Mouse (Mus musculus) kidney, postnatal 0 days (tissue): ENCODE measurements around the gene Adgrb3. TPM values are rescaled to one million over a fixed set of nuclear protein-coding genes. Genes with fewer than 3 reads are reported as not detected.

Source experiments
- ATAC-seq: fragments of 200-750 bp; cut with Nextera tagmentation; replicated peaks from 2 replicates; pipeline ENCODE4 v1.8.0; 2017; ENCODE audit warnings: low read depth, moderate number of reproducible peaks, moderate TSS enrichment, moderate library complexity; ENCODE audit not compliant: low FRiP score
- DNase-seq: peaks from one replicate; pipeline ENCODE4 v3.0.0-alpha.2; 2016; ENCODE audit warnings: low spot score
- H3K27ac ChIP-seq: fragments of 300-500 bp; sonication (generic); 2 replicates; pipeline ENCODE4 v1.5.1; 2014; ENCODE audit warnings: mild to moderate bottlenecking
- H3K27me3 ChIP-seq: fragments of 300-500 bp; sonication (generic); 2 replicates; pipeline ENCODE4 v1.6.1; 2014; ENCODE audit warnings: low read length, mixed read lengths; ENCODE audit not compliant: insufficient read depth
- H3K36me3 ChIP-seq: fragments of 300-500 bp; sonication (generic); 2 replicates; pipeline ENCODE4 v1.6.1; 2014; ENCODE audit warnings: low read length, mixed read lengths; ENCODE audit not compliant: insufficient read depth
- H3K4me1 ChIP-seq: fragments of 300-500 bp; sonication (generic); replicated peaks from 2 replicates; pipeline ENCODE4 v1.6.1; 2014; ENCODE audit warnings: antibody characterized with exemption, low read length, mixed read lengths; ENCODE audit not compliant: insufficient read depth
- H3K4me2 ChIP-seq: fragments of 300-500 bp; sonication (generic); 2 replicates; pipeline ENCODE4 v1.6.1; 2014; ENCODE audit warnings: mild to moderate bottlenecking, low read length, moderate library complexity, mixed read lengths
- H3K4me3 ChIP-seq: fragments of 300-500 bp; sonication (generic); replicated peaks from 2 replicates; pipeline ENCODE4 v1.5.1; 2014; ENCODE audit warnings: low read depth, low read length
- H3K9ac ChIP-seq: fragments of 300-500 bp; sonication (generic); 2 replicates; pipeline ENCODE4 v1.6.1; 2014; ENCODE audit warnings: low read depth, low read length
- H3K9me3 ChIP-seq: fragments of 300-500 bp; sonication (generic); replicated peaks from 2 replicates; pipeline ENCODE4 v1.6.1; 2016; ENCODE audit warnings: low read length, inconsistent platforms, mixed read lengths
- CTCF ChIP-seq: IDR thresholded peaks from 2 replicates; pipeline ENCODE4 v1.5.1; 2016; ENCODE audit warnings: antibody characterized with exemption, low read depth, mild to moderate bottlenecking, moderate library complexity
- WGBS: fragments of 180-500 bp; shearing (Covaris S2); extraction: QIAGEN DNeasy Blood & Tissue Kit; methylation state at CpG from one replicate; pipeline ENCODE4 v1.1.7; 2014; 5-methylcytosine and 5-hydroxymethylcytosine counted together
- polyA plus RNA-seq: library from polyadenylated mRNA; unstranded; fragments of >200 nt; fragmentation: Nextera tagmentation; extraction: Ambion mirVana; gene quantifications from 2 replicates; pipeline ENCODE4 v1.2.1, GENCODE M21; 2015

The Adgrb3 gene
- polyA plus RNA-seq, 1 experiment from 2014 or later: 0.26 TPM

DNA sequence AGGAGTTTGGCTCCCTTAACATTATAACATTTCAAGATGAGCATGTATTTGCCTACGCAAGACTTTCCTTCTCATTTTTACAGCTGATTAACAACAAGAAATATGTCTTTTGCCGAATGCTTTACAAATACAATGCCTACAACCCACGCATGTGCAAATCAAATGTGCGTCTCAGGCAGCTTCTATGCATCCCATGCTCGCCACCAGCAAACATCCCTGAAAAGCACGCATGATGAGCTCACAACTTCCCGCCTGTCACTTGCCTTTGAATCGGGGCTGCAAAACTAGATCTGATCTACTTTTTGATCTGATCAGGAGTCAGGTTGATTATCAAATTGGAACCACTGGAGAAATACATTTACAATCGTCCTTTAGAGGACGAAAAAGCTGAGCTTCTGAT, 5.5 kb downstream of the Adgrb3 start:
- ATAC-seq: no peak
- H3K36me3 ChIP-seq: no peaks in the 10 kb centered on the region
- H3K9me3 ChIP-seq: no peaks in the 10 kb centered on the region
- H3K27me3 ChIP-seq: peaks cover 6% of the 10 kb centered on the region; the same call in 1 of the 2 replicates
- WGBS: 72% methylated on average over 10 of the region's 10 CpGs
- no peak overlapping the region for H3K9ac ChIP-seq
- TF ChIP-seq CTCF: no peak
- H3K4me3 ChIP-seq: no peak overlapping the region
- H3K27ac ChIP-seq: no peak overlapping the region
- H3K4me1 ChIP-seq: no peaks in the 10 kb centered on the region
- no peak overlapping the region for H3K4me2 ChIP-seq
- no peak for DNase-seq

DNA sequence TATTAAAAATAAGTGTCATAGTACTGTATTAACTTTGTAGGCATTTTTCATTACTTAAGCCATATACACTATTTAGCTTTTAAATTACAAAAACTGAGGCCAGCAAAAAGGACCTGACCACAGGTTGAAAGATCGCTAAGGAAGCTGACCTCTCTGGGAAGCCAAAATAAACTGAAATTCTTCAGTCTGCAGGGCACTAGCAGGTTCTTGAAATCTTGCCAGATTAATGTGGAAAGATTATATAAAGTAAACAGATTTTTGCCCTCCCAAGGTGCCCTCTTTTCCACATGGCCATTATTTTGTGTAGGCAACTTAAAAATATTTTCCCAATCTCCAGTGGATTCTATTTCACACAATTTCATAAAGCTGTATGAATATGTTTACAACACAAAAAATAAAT, 14.0 kb downstream of the Adgrb3 start:
- 63% methylated on average over 1 of the region's 1 CpGs for WGBS
- no peaks in the 10 kb centered on the region for H3K36me3 ChIP-seq
- DNase-seq (no peak), ATAC-seq (no peak)
- no peak overlapping the region for H3K4me2 ChIP-seq
- H3K4me1 ChIP-seq: no peaks in the 10 kb centered on the region
- no peaks in the 10 kb centered on the region for H3K27me3 ChIP-seq
- no peaks in the 10 kb centered on the region for H3K9me3 ChIP-seq
- no peak overlapping the region for H3K4me3 ChIP-seq
- no peak overlapping the region for H3K27ac ChIP-seq
- TF ChIP-seq CTCF: no peak
- no peak overlapping the region for H3K9ac ChIP-seq

DNA sequence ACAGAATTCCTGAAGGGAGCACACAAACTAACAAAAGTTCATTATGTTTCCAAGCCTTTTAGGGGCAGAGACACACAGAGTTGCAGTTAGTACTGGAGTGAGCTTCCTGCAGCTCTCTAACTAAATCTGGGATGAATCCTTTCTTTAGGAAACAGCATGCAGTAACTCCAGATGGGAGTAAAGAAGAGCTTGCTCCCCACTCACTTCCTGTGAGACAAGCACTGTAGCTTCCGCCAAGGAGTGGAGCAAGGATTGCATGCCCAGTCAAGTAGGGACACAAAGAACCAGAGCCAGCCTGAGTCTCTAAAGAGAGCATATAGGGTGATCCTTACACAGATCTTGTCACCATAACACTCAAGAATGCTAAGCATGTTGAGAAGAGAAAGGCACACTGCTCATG, 50.7 kb downstream of the Adgrb3 start:
- H3K9me3 ChIP-seq: no peaks in the 10 kb centered on the region
- H3K9ac ChIP-seq: no peak overlapping the region
- ATAC-seq: no peak
- H3K4me2 ChIP-seq: no peak overlapping the region
- 70% methylated on average over 1 of the region's 1 CpGs for WGBS
- H3K4me1 ChIP-seq: no peaks in the 10 kb centered on the region
- DNase-seq: no peak
- no peak for TF ChIP-seq CTCF
- no peaks in the 10 kb centered on the region for H3K36me3 ChIP-seq
- no peak overlapping the region for H3K4me3 ChIP-seq
- H3K27ac ChIP-seq: no peak overlapping the region
- H3K27me3 ChIP-seq: no peaks in the 10 kb centered on the region

DNA sequence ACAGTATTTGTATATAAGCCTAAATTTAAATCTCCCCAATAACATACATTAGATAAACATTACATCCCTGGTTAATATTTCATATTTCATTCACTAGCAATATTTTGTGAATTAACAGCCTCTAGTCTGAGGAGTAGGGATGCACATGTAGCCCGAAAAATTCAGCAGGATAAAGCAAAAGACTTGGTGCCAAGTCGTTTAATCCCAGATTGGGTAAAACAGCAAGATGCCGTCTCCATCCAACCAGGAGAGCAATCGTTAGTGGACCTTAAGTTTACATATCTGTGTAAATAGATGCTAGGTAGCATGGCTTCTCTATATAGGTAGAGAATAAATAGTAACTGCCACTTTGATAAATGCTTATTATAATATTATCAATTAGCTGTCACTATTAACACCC, 52.0 kb downstream of the Adgrb3 start:
- Histone ChIP-seq H3K36me3 (no peaks in the 10 kb centered on the region), H3K4me3 (no peak overlapping the region), H3K27ac (no peak overlapping the region), H3K4me1 (no peaks in the 10 kb centered on the region), H3K9me3 (no peaks in the 10 kb centered on the region), H3K9ac (no peak overlapping the region), H3K4me2 (no peak overlapping the region), H3K27me3 (no peaks in the 10 kb centered on the region)
- DNase-seq (no peak), ATAC-seq (no peak)
- TF ChIP-seq CTCF: no peak
- 89% methylated on average over 4 of the region's 4 CpGs for WGBS

DNA sequence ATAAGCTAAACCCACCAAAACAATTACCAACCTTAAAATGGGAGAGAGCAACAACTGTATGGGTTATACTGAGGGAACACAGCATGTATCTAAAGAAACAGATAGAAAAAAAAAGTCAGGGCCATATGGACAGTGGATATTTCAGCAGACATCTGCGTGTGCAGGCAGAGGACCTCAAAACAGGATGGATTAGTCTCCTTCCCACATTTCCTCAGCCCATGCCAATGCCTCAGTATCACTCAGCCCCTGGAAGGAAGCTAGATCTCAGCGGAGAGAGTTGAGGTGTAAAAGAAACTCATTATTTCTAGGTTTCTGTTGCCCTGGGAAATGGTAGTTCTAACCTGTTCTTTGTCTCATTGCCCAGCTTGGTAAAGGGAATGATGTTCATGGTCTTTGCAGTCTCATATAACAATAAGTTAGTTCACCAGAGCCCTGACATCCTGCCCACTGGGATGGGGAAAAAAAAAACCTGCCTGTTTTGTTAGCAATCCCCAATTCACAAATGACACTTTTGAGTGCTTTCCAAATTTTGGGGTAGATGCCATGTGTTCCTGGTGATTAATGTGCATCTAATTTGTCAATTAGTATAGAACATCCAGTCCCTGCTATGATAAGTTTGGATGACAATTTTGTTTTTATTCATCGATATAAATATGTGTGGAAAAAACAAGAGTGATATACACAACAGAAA, 53.9 kb downstream of the Adgrb3 start:
- 88% methylated on average over 3 of the region's 3 CpGs for WGBS
- Histone ChIP-seq H3K4me3 (no peak overlapping the region), H3K4me1 (no peaks in the 10 kb centered on the region), H3K9ac (no peak overlapping the region), H3K36me3 (no peaks in the 10 kb centered on the region), H3K9me3 (no peaks in the 10 kb centered on the region), H3K27ac (no peak overlapping the region), H3K4me2 (no peak overlapping the region), H3K27me3 (no peaks in the 10 kb centered on the region)
- no peak for TF ChIP-seq CTCF
- ATAC-seq (no peak), DNase-seq (no peak)

DNA sequence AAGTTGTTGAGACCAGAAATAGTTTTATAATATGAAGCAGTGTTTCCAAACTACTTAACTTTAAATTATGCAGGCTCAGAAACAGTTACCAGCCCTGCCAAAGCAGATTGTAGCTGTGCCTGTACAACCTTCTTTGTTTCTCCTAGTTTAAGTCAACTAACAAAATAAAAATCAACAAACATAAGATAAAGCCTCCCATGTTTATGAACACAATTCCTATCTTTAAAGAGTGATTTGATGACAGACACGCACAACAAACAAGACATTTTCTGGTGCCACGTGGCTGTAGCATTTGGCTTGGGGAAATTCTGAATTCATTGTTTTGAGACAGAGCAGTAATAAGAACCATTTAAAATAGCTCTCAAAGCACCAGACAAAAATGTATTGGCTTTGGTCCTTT, 60.5 kb downstream of the Adgrb3 start:
- DNase-seq (no peak), ATAC-seq (no peak)
- H3K9me3 ChIP-seq: no peaks in the 10 kb centered on the region
- no peak overlapping the region for H3K9ac ChIP-seq
- TF ChIP-seq CTCF: no peak
- H3K36me3 ChIP-seq: no peaks in the 10 kb centered on the region
- no peak overlapping the region for H3K4me2 ChIP-seq
- no peak overlapping the region for H3K4me3 ChIP-seq
- 81% methylated on average over 2 of the region's 2 CpGs for WGBS
- H3K4me1 ChIP-seq: no peaks in the 10 kb centered on the region
- no peak overlapping the region for H3K27ac ChIP-seq
- H3K27me3 ChIP-seq: no peaks in the 10 kb centered on the region

DNA sequence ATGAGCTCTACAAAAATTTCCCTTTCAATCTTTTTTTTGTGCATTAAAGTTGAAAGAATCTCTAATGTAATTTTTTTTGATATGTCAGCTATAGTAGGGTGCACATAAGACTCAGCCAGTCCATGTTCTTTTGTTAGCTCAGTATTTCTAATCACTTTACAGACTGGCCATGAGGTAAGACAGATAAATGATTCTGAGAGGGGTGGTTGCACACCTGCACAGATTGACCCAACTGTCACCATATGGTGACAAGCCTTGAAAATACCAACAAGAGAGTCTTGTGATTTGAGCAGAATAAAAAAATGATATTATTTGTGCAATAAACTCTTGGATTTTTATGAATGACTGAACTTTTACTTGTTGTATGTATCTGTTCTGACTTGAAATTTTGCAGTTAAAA, 74.2 kb downstream of the Adgrb3 start:
- Histone ChIP-seq H3K4me2 (no peak overlapping the region), H3K9me3 (no peaks in the 10 kb centered on the region), H3K4me3 (no peak overlapping the region), H3K9ac (no peak overlapping the region), H3K4me1 (no peaks in the 10 kb centered on the region), H3K27ac (no peak overlapping the region), H3K27me3 (no peaks in the 10 kb centered on the region), H3K36me3 (no peaks in the 10 kb centered on the region)
- TF ChIP-seq CTCF: no peak
- no peak for DNase-seq
- no peak for ATAC-seq
